Mouse (Mus musculus): ENCODE results near the gene Rbm5.

Gene Rbm5

GRCm38 (mm10) chr9:107700114-107700571, 70.7 kb downstream of the Rbm5 start:
- peak; percentile 20 to 36 for DNase-seq (ENCODE audit: low spot score in 2 of 2)

DNA sequence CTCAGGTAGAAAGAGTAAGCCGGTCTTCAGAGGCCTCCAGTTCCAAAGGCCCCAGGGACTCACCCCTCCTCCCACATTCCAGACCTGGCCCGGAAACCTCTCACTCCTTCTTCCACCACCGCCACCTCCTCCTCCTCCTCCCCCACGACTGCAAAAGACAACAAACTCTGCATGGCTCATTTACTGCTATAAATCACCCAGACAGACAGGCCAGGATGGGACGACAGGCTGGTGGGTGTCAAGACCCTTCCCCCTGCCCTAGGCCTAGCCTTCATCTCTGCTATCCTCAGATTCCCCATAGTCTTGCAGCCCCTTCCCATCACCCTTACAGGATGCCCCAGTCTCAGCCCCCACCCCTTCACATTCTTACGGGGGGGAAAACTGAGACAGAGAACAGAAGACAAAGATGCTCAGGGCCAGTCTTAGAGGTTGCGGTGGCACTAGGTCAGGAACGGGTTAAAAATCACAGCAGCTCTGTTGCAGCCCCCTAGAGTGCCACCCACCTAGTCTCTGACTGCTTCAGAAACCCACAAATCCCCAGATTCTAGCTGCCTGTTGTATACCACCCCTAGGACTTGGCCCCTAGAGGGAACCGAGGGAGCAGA, 71.3 kb downstream of the Rbm5 start:
- DNase-seq (ENCODE audit: low spot score in 2 of 2): no peak

GRCm38 (mm10) chr9:107698611-107699190, 72.1 kb downstream of the Rbm5 start:
- DNase-seq (ENCODE audit: low spot score in 2 of 2): no peak

DNA sequence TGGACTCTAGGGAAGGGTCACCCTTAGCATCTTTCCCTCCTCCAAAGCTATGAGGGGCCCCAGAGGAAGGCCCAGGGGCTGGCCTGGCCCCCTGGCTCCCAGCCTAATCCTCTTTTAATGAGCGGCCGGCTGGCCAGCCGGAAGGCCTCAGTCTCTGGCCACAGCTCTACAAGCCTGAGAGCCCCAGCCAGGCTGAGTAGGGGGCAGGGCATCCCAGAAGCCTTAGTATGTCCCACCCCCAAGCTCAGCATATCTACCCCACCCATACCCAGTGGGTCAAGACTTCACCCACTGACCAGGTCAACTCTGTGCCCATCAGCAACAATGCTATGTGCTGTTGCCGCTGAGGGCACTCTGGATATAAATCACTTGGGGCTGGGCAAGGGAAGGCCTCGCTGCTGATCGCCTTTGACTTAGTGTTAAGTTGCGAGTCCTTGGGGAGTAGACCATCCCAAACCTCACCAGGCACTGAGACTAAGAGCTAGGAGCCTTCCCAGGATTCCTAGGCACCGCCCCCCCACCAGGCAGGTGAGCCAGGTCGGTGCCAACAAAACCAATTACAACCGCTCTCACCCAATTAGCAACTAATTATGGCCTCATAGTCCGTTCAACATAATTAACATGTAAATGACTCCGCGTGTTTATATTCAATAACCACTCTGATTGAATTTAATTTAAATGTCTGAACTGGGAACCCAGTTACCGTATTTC, 72.8 kb downstream of the Rbm5 start:
- DNase-seq (ENCODE audit: low spot score in 2 of 2): no peak

GRCm38 (mm10) chr9:107696845-107697610, 73.8 kb downstream of the Rbm5 start:
- DNase-seq (ENCODE audit: low spot score in 2 of 2): no peak

GRCm38 (mm10) chr9:107696106-107696479, 74.7 kb downstream of the Rbm5 start:
- no peak for DNase-seq (ENCODE audit: low spot score in 2 of 2)

GRCm38 (mm10) chr9:107695441-107696105, 75.2 kb downstream of the Rbm5 start:
- DNase-seq (ENCODE audit: low spot score in 2 of 2): no peak

- no peak for DNase-seq (ENCODE audit: low spot score in 2 of 2)
These were observed 76.2 kb downstream of the Rbm5 start for GRCm38 (mm10) chr9:107694627-107695026.

DNA sequence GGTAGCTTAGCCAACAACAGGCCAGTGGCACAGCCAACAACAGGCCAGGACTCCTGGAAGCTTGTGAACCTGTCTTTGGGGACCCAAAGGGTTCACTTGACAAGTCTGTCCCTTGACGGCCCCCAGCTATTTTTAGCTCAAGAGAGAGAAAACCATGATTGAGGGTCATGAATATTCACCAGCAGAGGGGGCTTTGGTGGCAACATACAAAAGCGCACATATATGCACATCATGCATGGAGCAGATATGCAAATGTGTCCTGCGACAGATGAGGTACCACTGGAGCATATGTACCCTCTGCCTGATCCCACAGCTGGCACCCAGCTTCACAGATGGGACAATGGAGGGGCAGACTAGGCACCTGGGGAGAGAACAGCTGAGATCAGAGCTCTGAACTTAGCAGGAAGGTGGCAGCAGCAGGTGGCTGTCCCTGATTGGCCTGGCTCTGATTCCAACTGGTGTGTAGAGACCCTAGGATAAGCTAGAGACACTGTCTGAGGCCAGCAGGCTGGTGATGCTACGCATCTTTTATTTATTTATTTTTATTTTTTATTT, 77.3 kb downstream of the Rbm5 start:
- DNase-seq (ENCODE audit: low spot score in 2 of 2): no peak

DNA sequence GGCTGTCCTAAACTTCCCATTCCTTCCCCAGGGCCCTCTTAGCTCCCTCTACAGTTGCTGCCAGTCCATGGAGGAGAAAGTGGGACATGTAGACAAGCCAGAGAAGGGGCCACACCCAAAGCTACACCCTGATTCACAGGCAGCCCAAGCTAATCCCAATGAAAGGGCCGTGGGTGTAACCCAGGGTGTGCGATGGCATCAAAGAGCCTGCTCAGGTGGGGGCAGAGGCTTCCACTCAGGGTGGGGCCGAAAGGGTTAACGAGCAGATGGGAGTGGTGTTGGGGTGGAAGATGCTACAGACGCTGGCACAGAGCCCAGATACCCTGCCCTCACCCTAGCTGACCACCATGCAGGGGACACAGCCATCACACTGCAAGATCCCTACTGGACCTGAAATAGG, 78.0 kb downstream of the Rbm5 start:
- no peak for DNase-seq (ENCODE audit: low spot score in 2 of 2)

GRCm38 (mm10) chr9:107690391-107690790, 80.4 kb downstream of the Rbm5 start:
- DNase-seq (ENCODE audit: low spot score in 2 of 2): no peak

All from frontal cortex, postnatal 25 days (tissue).